Mouse (Mus musculus) liver, embryonic 15.5 days (tissue): ENCODE results near the gene Zfhx3. TPM values are rescaled to one million over a fixed set of nuclear protein-coding genes. Genes with fewer than 3 reads are reported as not detected.

ENCODE experiments used
- ATAC-seq: fragments of 200-750 bp; cut with Nextera tagmentation; 2 replicates; pipeline ENCODE4 v1.8.0; 2017; ENCODE audit warnings: moderate number of reproducible peaks, mild to moderate bottlenecking, moderate library complexity; ENCODE audit not compliant: insufficient read depth
- H3K27ac ChIP-seq: fragments of 300-500 bp; sonication (generic); replicated peaks from 2 replicates; pipeline ENCODE4 v1.5.1; 2015; ENCODE audit warnings: mild to moderate bottlenecking, inconsistent platforms
- H3K27me3 ChIP-seq: fragments of 300-500 bp; sonication (generic); 2 replicates; pipeline ENCODE4 v1.6.1; 2015; ENCODE audit warnings: mild to moderate bottlenecking, inconsistent platforms
- H3K36me3 ChIP-seq: fragments of 300-500 bp; sonication (generic); replicated peaks from 2 replicates; pipeline ENCODE4 v1.6.1; 2015; ENCODE audit warnings: moderate library complexity, mild to moderate bottlenecking, inconsistent platforms
- H3K4me1 ChIP-seq: fragments of 300-500 bp; sonication (generic); replicated peaks from 2 replicates; pipeline ENCODE4 v1.6.1; 2015; ENCODE audit warnings: inconsistent platforms
- H3K4me2 ChIP-seq: fragments of 300-500 bp; sonication (generic); 2 replicates; pipeline ENCODE4 v1.6.1; 2015; ENCODE audit warnings: moderate library complexity, mild to moderate bottlenecking, inconsistent platforms
- H3K4me3 ChIP-seq: fragments of 300-500 bp; sonication (generic); replicated peaks from 2 replicates; pipeline ENCODE4 v1.5.1; 2015; ENCODE audit warnings: mild to moderate bottlenecking, inconsistent platforms
- H3K9ac ChIP-seq: fragments of 300-500 bp; sonication (generic); 2 replicates; pipeline ENCODE4 v1.6.1; 2015; ENCODE audit warnings: moderate library complexity, mild to moderate bottlenecking, inconsistent platforms
- H3K9me3 ChIP-seq: fragments of 300-500 bp; sonication (generic); replicated peaks from 2 replicates; pipeline ENCODE4 v1.6.1; 2016; ENCODE audit warnings: inconsistent platforms
- WGBS: fragments of 180-500 bp; shearing (Covaris S2); methylation state at CpG from one replicate; pipeline ENCODE4 v1.1.7; 2015; ENCODE audit warnings: mixed read lengths; ENCODE audit not compliant: insufficient replicate concordance; 5-methylcytosine and 5-hydroxymethylcytosine counted together
- polyA plus RNA-seq: library from polyadenylated mRNA; unstranded; fragments of >200 nt; fragmentation: Nextera tagmentation; extraction: Ambion mirVana; gene quantifications from 2 replicates; pipeline ENCODE4 v1.2.1, GENCODE M21; 2015

The Zfhx3 gene
- polyA plus RNA-seq, 1 experiment from 2014 or later = 1.0 TPM

- Histone ChIP-seq H3K27me3 (no peaks in the 10 kb centered on the region), H3K36me3 (no peaks in the 10 kb centered on the region), H3K4me2 (no peak overlapping the region), H3K9ac (no peak overlapping the region), H3K27ac (no peak overlapping the region), H3K4me1 (peaks cover 8% of the 10 kb centered on the region), H3K4me3 (no peak overlapping the region), H3K9me3 (no peaks in the 10 kb centered on the region)
- peak; percentile 51; the same call in 1 of the 2 replicates for ATAC-seq
- 38% methylated on average over 3 of the region's 3 CpGs for WGBS
Observed at GRCm38 (mm10) chr8:108582251-108582650, 639.8 kb downstream of the Zfhx3 start.

- Histone ChIP-seq H3K4me1 (peaks cover 8% of the 10 kb centered on the region), H3K9ac (no peak overlapping the region), H3K4me3 (no peak overlapping the region), H3K27me3 (no peaks in the 10 kb centered on the region), H3K27ac (no peak overlapping the region), H3K9me3 (no peaks in the 10 kb centered on the region), H3K36me3 (no peaks in the 10 kb centered on the region), H3K4me2 (no peak overlapping the region)
- WGBS = 63% methylated on average over 4 of the region's 4 CpGs
- no peak for ATAC-seq
Observed at GRCm38 (mm10) chr8:108583261-108583660, 640.8 kb downstream of the Zfhx3 start.

GRCm38 (mm10) chr8:108583867-108584661 lies 641.6 kb downstream of the Zfhx3 start:
- no peaks in the 10 kb centered on the region for H3K36me3 ChIP-seq
- H3K4me2 ChIP-seq = no peak overlapping the region
- no peak overlapping the region for H3K27ac ChIP-seq
- no peak for ATAC-seq
- H3K4me1 ChIP-seq = peaks cover 8% of the 10 kb centered on the region
- no peak overlapping the region for H3K9ac ChIP-seq
- WGBS = 69% methylated on average over 9 of the region's 9 CpGs
- H3K4me3 ChIP-seq = no peak overlapping the region
- no peaks in the 10 kb centered on the region for H3K9me3 ChIP-seq
- no peaks in the 10 kb centered on the region for H3K27me3 ChIP-seq

- no peak for ATAC-seq
- H3K9me3 ChIP-seq = no peaks in the 10 kb centered on the region
- H3K27ac ChIP-seq = no peak overlapping the region
- no peak overlapping the region for H3K9ac ChIP-seq
- H3K4me2 ChIP-seq = no peak overlapping the region
- H3K4me1 ChIP-seq = peaks cover 8% of the 10 kb centered on the region
- 70% methylated on average over 4 of the region's 4 CpGs for WGBS
- H3K36me3 ChIP-seq = no peaks in the 10 kb centered on the region
- H3K27me3 ChIP-seq = no peaks in the 10 kb centered on the region
- no peak overlapping the region for H3K4me3 ChIP-seq
Observed at GRCm38 (mm10) chr8:108584662-108584978, 642.2 kb downstream of the Zfhx3 start.

- H3K4me2 ChIP-seq = no peak overlapping the region
- WGBS = 67% methylated on average over 7 of the region's 7 CpGs
- H3K9me3 ChIP-seq = no peaks in the 10 kb centered on the region
- no peaks in the 10 kb centered on the region for H3K27me3 ChIP-seq
- ATAC-seq = no peak
- no peak overlapping the region for H3K27ac ChIP-seq
- peaks cover 13% of the 10 kb centered on the region for H3K4me1 ChIP-seq
- H3K4me3 ChIP-seq = no peak overlapping the region
- no peak overlapping the region for H3K9ac ChIP-seq
- no peaks in the 10 kb centered on the region for H3K36me3 ChIP-seq
Observed at GRCm38 (mm10) chr8:108591037-108591436, 648.6 kb downstream of the Zfhx3 start.

- Histone ChIP-seq H3K4me3 (no peak overlapping the region), H3K4me2 (no peak overlapping the region), H3K27ac (no peak overlapping the region), H3K9me3 (no peaks in the 10 kb centered on the region), H3K36me3 (no peaks in the 10 kb centered on the region), H3K4me1 (peaks cover 13% of the 10 kb centered on the region), H3K27me3 (no peaks in the 10 kb centered on the region), H3K9ac (no peak overlapping the region)
- 70% methylated on average over 11 of the region's 11 CpGs for WGBS
- ATAC-seq = no peak
Observed at GRCm38 (mm10) chr8:108592028-108592724, 649.7 kb downstream of the Zfhx3 start.

- no peak for ATAC-seq
- H3K4me3 ChIP-seq = no peak overlapping the region
- H3K9ac ChIP-seq = no peak overlapping the region
Observed at GRCm38 (mm10) chr8:108592990-108593589, 650.6 kb downstream of the Zfhx3 start.

GRCm38 (mm10) chr8:108593891-108594290 lies 651.4 kb downstream of the Zfhx3 start:
- H3K36me3 ChIP-seq = no peaks in the 10 kb centered on the region
- no peak overlapping the region for H3K9ac ChIP-seq
- no peak overlapping the region for H3K4me3 ChIP-seq
- H3K9me3 ChIP-seq = no peaks in the 10 kb centered on the region
- H3K27me3 ChIP-seq = no peaks in the 10 kb centered on the region
- 73% methylated on average over 9 of the region's 9 CpGs for whole genome bisulfite sequencing
- H3K4me1 ChIP-seq = peaks cover 13% of the 10 kb centered on the region
- no peak for ATAC-seq
- H3K27ac ChIP-seq = no peak overlapping the region
- no peak overlapping the region for H3K4me2 ChIP-seq

More at GRCm38 (mm10) chr8:108592990-108593589, 650.6 kb downstream of the Zfhx3 start:
- Histone ChIP-seq H3K36me3 (no peaks in the 10 kb centered on the region), H3K4me2 (no peak overlapping the region), H3K9me3 (no peaks in the 10 kb centered on the region), H3K27me3 (no peaks in the 10 kb centered on the region), H3K27ac (no peak overlapping the region), H3K4me1 (peaks cover 13% of the 10 kb centered on the region)
- WGBS = 60% methylated on average over 13 of the region's 13 CpGs

GRCm38 (mm10) chr8:108594361-108595060 lies 652.1 kb downstream of the Zfhx3 start:
- H3K27me3 ChIP-seq = no peaks in the 10 kb centered on the region
- no peaks in the 10 kb centered on the region for H3K36me3 ChIP-seq
- ATAC-seq = no peak
- H3K4me1 ChIP-seq = peaks cover 17% of the 10 kb centered on the region
- H3K4me2 ChIP-seq = no peak overlapping the region
- H3K27ac ChIP-seq = no peak overlapping the region
- no peaks in the 10 kb centered on the region for H3K9me3 ChIP-seq
- 65% methylated on average over 9 of the region's 9 CpGs for whole genome bisulfite sequencing
- no peak overlapping the region for H3K4me3 ChIP-seq
- no peak overlapping the region for H3K9ac ChIP-seq

GRCm38 (mm10) chr8:108595061-108595419 lies 652.6 kb downstream of the Zfhx3 start:
- H3K36me3 ChIP-seq = no peaks in the 10 kb centered on the region
- H3K27ac ChIP-seq = no peak overlapping the region
- WGBS = 57% methylated on average over 9 of the region's 9 CpGs
- no peak overlapping the region for H3K9ac ChIP-seq
- peaks cover 21% of the 10 kb centered on the region for H3K4me1 ChIP-seq
- no peak overlapping the region for H3K4me2 ChIP-seq
- ATAC-seq = no peak
- no peaks in the 10 kb centered on the region for H3K27me3 ChIP-seq
- no peaks in the 10 kb centered on the region for H3K9me3 ChIP-seq
- no peak overlapping the region for H3K4me3 ChIP-seq
